Mouse (Mus musculus): ENCODE measurements at regions not wholly inside any gene's neighbourhood (a gene's known extent, or its start where the extent isn't known, plus 50 kb on each side); places are given as distances from the start of the nearest gene placed in this dataset.
A peak's percentile ranks its signal among the peaks of the same experiment; 100 is the strongest.

GRCm38 (mm10) chr11:111155023-111155422 is 89.1 kb downstream of the Kcnj2 start:
- DNase-seq = peak; percentile 4

GRCm38 (mm10) chr11:111155747-111156146 is 89.8 kb downstream of the Kcnj2 start:
- DNase-seq = no peak

GRCm38 (mm10) chr11:111159299-111159698 is 93.3 kb downstream of the Kcnj2 start:
- no peak for DNase-seq

- no peak for DNase-seq
These were observed 98.9 kb downstream of the Kcnj2 start for GRCm38 (mm10) chr11:111164907-111165306.

- DNase-seq = no peak
These were observed 104.3 kb downstream of the Kcnj2 start for GRCm38 (mm10) chr11:111170174-111170800.

- DNase-seq = no peak
These were observed 107.6 kb downstream of the Kcnj2 start for GRCm38 (mm10) chr11:111173525-111173924.

- DNase-seq = no peak
These were observed 109.6 kb downstream of the Kcnj2 start for GRCm38 (mm10) chr11:111175566-111175965.

- DNase-seq = no peak
These were observed 111.6 kb downstream of the Kcnj2 start for GRCm38 (mm10) chr11:111177516-111177915.

GRCm38 (mm10) chr11:111197422-111197821 is 131.5 kb downstream of the Kcnj2 start:
- DNase-seq = no peak

- no peak for DNase-seq
These were observed 134.5 kb downstream of the Kcnj2 start for GRCm38 (mm10) chr11:111200512-111200911.

- no peak for DNase-seq
These were observed 136.8 kb downstream of the Kcnj2 start for GRCm38 (mm10) chr11:111202780-111203179.

- DNase-seq = no peak
These were observed 144.6 kb downstream of the Kcnj2 start for GRCm38 (mm10) chr11:111210565-111210964.

GRCm38 (mm10) chr11:111212038-111212701 is 146.2 kb downstream of the Kcnj2 start:
- DNase-seq = peak; percentile 24

GRCm38 (mm10) chr11:111212702-111213328 is 146.9 kb downstream of the Kcnj2 start:
- no peak for DNase-seq

GRCm38 (mm10) chr11:111215006-111215405 is 149.0 kb downstream of the Kcnj2 start:
- DNase-seq = peak; percentile 73

GRCm38 (mm10) chr11:111223834-111224233 is 157.9 kb downstream of the Kcnj2 start:
- no peak for DNase-seq

- DNase-seq = no peak
These were observed 161.3 kb downstream of the Kcnj2 start for GRCm38 (mm10) chr11:111227305-111227704.

GRCm38 (mm10) chr11:111236741-111237140 is 170.8 kb downstream of the Kcnj2 start:
- DNase-seq = no peak

- no peak for DNase-seq
These were observed 173.8 kb downstream of the Kcnj2 start for GRCm38 (mm10) chr11:111239784-111240183.

GRCm38 (mm10) chr11:111252226-111252625 is 186.3 kb downstream of the Kcnj2 start:
- DNase-seq = no peak

- DNase-seq = no peak
These were observed 190.6 kb downstream of the Kcnj2 start for GRCm38 (mm10) chr11:111256596-111256995.

- no peak for DNase-seq
These were observed 194.9 kb downstream of the Kcnj2 start for GRCm38 (mm10) chr11:111260691-111261383.

GRCm38 (mm10) chr11:111273651-111274050 is 207.7 kb downstream of the Kcnj2 start:
- DNase-seq = no peak

Measured in heart, postnatal 4 days (tissue).